Mouse (Mus musculus) E14TG2a.4 (cell line): ENCODE results near the gene Arhgap10.

Experiments
- CTCF ChIP-seq: conservative IDR thresholded peaks from 2 replicates; pipeline ENCODE4 v1.5.1; 2014; ENCODE audit warnings: low read length
- NANOG ChIP-seq: IDR thresholded peaks from 2 replicates; pipeline ENCODE4 v1.6.1; 2014; ENCODE audit warnings: borderline replicate concordance, low read length, mixed read lengths

DNA sequence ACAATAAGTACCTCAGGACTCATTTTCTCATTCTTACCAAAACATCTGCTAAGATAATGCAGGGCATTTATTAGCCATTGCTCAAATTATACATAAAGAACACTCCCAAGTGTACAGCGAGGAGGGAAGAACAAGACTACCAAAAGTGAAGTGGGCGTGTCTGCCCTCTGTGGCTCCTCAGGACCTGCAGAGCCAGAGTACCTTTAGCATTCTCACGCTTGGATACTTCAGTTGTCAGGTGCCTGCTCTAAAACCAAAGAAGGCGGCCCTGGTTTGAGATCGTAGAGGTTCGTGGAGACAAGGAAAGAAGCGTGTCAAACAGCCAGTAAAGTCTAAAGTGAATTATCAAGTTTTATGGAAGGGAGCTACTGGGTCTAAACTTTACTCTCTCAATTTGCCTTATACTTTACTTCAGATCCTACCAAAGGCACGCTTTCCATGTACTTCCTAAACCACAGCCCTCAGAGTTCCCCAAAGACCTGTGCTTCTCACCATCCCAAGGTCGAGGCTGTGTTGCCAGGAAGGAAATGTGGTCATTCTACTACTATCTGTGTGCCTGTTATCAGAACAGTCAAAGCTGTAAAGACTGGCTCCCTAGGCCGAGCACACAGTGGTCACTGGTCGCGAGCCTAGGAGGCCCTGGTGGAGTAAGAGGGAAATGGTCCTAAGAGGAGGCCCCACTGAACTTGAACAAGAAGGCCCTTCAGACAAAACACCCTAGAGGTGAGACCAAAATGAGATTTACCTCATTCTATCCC is 39.4 kb downstream of the Arhgap10 start:
- TF ChIP-seq CTCF (no peak), NANOG (no peak)
